Mouse (Mus musculus) lung, embryonic 16.5 days (tissue): Measurements from ENCODE around the gene Ttc3. TPM values are rescaled to one million over a fixed set of nuclear protein-coding genes. Genes with fewer than 3 reads are reported as not detected.
A peak's percentile ranks its signal among the peaks of the same experiment; 100 is the strongest.
"Not testable (repeated sequence)": the region's sequence is repeated elsewhere in the genome, so short reads cannot be mapped to it uniquely, and the experiment has no call there.

ENCODE experiments used
- ATAC-seq: fragments of 200-750 bp; cut with Nextera tagmentation; 2 replicates; pipeline ENCODE4 v1.8.0; 2017; ENCODE audit warnings: low read depth, mild to moderate bottlenecking, moderate library complexity
- H3K27ac ChIP-seq: fragments of 300-500 bp; sonication (generic); 2 replicates; pipeline ENCODE4 v1.5.1; 2014; ENCODE audit warnings: mild to moderate bottlenecking, control low read depth, low read length
- H3K27me3 ChIP-seq: fragments of 300-500 bp; sonication (generic); 2 replicates; pipeline ENCODE4 v1.6.1; 2014; ENCODE audit warnings: low read depth, low read length, mixed read lengths; ENCODE audit not compliant: control insufficient read depth, insufficient read depth
- H3K36me3 ChIP-seq: fragments of 300-500 bp; sonication (generic); 2 replicates; pipeline ENCODE4 v1.6.1; 2014; ENCODE audit warnings: low read length; ENCODE audit not compliant: control insufficient read depth, insufficient read depth
- H3K4me1 ChIP-seq: fragments of 300-500 bp; sonication (generic); replicated peaks from 2 replicates; pipeline ENCODE4 v1.6.1; 2014; ENCODE audit warnings: low read length, mixed read lengths; ENCODE audit not compliant: control insufficient read depth, insufficient read depth
- H3K4me2 ChIP-seq: fragments of 300-500 bp; sonication (generic); 2 replicates; pipeline ENCODE4 v1.6.1; 2014; ENCODE audit warnings: low read depth, low read length, control low read depth
- H3K4me3 ChIP-seq: fragments of 300-500 bp; sonication (generic); 2 replicates; pipeline ENCODE4 v1.5.1; 2014; ENCODE audit warnings: mild to moderate bottlenecking, low read length, control low read depth
- H3K9ac ChIP-seq: fragments of 300-500 bp; sonication (generic); 2 replicates; pipeline ENCODE4 v1.6.1; 2014; ENCODE audit warnings: low read length, control low read depth
- H3K9me3 ChIP-seq: fragments of 300-500 bp; sonication (generic); 2 replicates; pipeline ENCODE4 v1.6.1; 2016; ENCODE audit warnings: low read length; ENCODE audit not compliant: control insufficient read depth
- WGBS: fragments of 180-500 bp; shearing (Covaris S2); extraction: QIAGEN DNeasy Blood & Tissue Kit; methylation state at CpG from one replicate; pipeline ENCODE4 v1.1.7; 2014; 5-methylcytosine and 5-hydroxymethylcytosine counted together
- polyA plus RNA-seq: library from polyadenylated mRNA; unstranded; fragments of >200 nt; fragmentation: Nextera tagmentation; extraction: Ambion mirVana; gene quantifications from 2 replicates; pipeline ENCODE4 v1.2.1, GENCODE M21; 2015

The Ttc3 gene
- polyA plus RNA-seq, 1 experiment from 2014 or later: 153 TPM

DNA sequence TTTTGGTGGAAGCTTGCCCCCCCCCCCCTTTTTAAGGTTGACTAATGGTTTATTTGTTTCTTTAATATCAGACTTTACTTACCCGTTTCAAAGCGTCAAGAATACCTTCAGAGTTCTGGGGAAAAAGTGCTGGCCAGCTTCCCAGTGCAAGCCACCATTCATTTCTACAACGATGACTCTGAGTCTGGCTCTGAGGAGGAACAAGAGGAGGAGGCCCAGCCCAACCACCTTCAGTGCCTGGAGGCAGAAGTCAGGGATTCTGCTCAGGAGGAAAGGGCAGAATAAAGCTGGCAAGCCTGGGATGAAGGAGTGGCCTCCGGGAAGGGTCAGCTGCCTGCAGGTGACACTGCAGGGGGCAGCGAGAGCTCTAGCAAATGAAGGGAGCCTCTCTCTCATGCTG, 34.8 kb upstream of the Ttc3 start:
- H3K36me3 ChIP-seq: no peaks in the 10 kb centered on the region
- H3K9me3 ChIP-seq: no peaks in the 10 kb centered on the region
- no peak overlapping the region for H3K9ac ChIP-seq
- H3K4me2 ChIP-seq: no peak overlapping the region
- no peak overlapping the region for H3K4me3 ChIP-seq
- 37% methylated on average over 5 of the region's 5 CpGs for WGBS
- no peaks in the 10 kb centered on the region for H3K4me1 ChIP-seq
- H3K27ac ChIP-seq: no peak overlapping the region
- ATAC-seq: no peak
- no peaks in the 10 kb centered on the region for H3K27me3 ChIP-seq

DNA sequence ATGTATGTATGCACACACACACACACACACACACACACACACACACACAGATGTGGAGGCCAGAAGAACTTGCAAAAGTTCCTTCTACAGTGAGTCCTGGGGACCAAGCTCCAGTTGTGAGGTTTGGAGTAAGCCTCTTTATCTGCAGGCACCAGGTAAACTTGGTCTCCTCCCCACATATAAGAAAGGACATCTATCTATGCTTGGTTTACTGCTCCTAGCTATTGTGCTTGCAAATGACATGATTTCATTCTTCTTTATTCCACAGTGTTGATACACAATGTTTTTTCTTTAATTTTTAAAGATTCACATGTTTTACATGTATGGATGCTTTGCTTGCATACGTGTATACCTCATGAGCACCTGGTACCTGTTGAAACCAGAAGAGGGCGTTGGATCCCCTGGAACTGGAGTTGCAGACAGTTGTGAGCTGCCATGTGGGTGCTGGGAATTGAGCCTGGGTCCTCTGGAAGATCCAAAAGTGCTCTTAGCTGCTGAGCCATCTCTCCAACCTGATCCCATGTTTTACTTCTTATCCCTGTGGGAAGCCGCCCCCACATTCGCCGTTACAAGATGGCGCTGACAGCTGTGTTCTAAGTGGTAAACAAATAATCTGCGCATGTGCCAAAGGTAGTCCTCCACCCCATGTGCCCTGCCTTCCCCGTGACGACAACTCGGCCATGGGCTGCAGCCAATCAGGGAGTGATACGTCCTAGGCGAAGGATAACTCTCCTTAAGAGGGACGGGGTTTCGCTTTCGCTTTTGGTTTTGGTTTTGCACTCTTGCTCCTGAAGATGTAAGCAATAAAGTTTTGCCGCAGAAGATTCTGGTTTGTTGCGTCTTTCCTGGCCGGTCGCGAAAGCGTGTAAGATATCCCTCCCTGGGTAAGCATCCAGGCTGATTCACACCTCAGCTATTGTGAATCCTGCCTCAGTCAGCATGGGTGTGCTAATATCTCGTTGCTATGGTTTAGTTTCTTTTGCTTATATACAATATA, 31.0 kb upstream of the Ttc3 start:
- WGBS: 88% methylated on average over 18 of the region's 22 CpGs

DNA sequence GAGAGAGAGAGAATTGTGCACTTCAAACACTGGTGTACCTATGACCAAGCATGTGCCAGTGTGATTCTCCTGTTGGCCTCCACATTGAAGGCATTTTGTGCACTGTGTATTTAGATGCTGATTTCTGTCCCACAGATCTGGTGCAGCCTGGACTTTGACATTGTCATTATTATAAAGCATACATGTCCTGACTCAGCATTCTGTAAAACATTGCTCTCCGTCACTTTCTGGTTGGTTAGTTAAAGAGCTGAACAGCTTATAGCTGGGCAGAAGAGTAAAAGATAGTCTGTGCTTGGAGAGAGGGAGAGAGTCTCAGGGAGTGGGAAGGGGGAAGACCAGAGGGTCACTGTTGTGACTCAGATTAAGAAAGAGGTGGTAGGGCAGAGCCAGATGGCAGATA, 24.7 kb upstream of the Ttc3 start:
- Histone ChIP-seq H3K4me3 (no peak overlapping the region), H3K9ac (no peak overlapping the region), H3K9me3 (no peaks in the 10 kb centered on the region), H3K4me1 (no peaks in the 10 kb centered on the region), H3K27me3 (no peaks in the 10 kb centered on the region), H3K27ac (no peak overlapping the region), H3K36me3 (no peaks in the 10 kb centered on the region), H3K4me2 (no peak overlapping the region)
- no peak for ATAC-seq
- WGBS: 81% methylated on average over 1 of the region's 1 CpGs

More for the DNA sequence above, 31.0 kb upstream of the Ttc3 start:
- H3K36me3 ChIP-seq, H3K4me2 ChIP-seq, H3K4me1 ChIP-seq, H3K9ac ChIP-seq, ATAC-seq, H3K27ac ChIP-seq, H3K27me3 ChIP-seq, H3K4me3 ChIP-seq, H3K9me3 ChIP-seq: not testable (repeated sequence)

DNA sequence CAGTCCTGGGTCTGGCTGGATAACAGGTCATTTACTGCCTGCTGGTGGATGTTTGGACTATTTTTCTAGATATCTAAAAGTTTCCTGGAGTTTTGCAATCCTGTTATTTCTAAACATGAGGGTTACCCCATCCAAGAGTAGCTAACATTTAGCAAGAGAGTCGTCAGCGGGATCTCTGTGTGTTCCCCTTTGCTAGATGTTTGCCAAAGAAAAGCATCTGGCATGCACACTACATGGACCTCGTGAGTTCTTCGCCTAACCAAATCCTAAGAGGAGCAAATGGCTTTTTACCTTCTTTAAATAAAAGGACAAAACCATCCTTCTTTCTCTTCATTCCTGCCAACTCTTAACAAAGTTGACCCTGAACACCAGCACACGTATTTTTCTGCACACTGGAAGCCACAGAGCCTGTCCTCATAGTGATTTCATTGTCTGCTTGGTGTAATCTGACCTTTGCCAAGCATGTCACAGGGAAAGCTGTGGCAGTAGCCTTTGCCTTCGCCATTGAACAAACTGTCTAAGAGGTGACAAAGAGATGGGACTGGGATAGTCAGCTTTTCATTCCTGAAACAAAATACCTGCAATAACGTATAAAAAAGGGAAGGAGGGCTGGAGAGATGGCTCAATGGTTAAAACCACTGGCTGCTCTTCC, 23.2 kb upstream of the Ttc3 start:
- Histone ChIP-seq H3K36me3 (no peaks in the 10 kb centered on the region), H3K4me2 (no peak overlapping the region), H3K4me1 (no peaks in the 10 kb centered on the region), H3K4me3 (no peak overlapping the region), H3K9ac (no peak overlapping the region), H3K9me3 (no peaks in the 10 kb centered on the region), H3K27me3 (no peaks in the 10 kb centered on the region), H3K27ac (no peak overlapping the region)
- WGBS: 48% methylated on average over 7 of the region's 7 CpGs
- no peak for ATAC-seq

DNA sequence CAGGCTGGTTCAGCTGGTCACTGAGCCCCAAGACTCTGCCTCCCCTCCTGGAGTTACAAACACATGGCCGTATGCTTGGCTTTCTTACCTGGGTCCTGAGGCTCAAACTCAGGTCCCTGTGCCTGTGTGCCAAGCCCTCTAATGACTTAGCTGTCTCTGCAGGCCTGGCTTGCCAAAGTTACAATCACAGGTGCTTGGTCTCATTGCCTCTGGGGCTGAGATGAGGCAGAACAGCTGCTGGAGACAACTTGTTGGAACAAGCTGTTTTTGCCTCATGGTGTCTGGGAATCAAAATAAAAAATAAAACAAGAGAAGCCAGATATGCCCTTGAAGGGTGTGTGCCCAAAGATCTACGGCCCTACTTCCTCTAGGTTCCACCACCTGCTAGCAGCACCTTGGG, 21.6 kb upstream of the Ttc3 start:
- Histone ChIP-seq H3K27me3 (no peaks in the 10 kb centered on the region), H3K4me1 (no peaks in the 10 kb centered on the region), H3K4me3 (no peak overlapping the region), H3K4me2 (no peak overlapping the region), H3K27ac (no peak overlapping the region), H3K9me3 (no peaks in the 10 kb centered on the region), H3K36me3 (no peaks in the 10 kb centered on the region), H3K9ac (no peak overlapping the region)
- ATAC-seq: no peak
- WGBS: 84% methylated on average over 2 of the region's 2 CpGs

DNA sequence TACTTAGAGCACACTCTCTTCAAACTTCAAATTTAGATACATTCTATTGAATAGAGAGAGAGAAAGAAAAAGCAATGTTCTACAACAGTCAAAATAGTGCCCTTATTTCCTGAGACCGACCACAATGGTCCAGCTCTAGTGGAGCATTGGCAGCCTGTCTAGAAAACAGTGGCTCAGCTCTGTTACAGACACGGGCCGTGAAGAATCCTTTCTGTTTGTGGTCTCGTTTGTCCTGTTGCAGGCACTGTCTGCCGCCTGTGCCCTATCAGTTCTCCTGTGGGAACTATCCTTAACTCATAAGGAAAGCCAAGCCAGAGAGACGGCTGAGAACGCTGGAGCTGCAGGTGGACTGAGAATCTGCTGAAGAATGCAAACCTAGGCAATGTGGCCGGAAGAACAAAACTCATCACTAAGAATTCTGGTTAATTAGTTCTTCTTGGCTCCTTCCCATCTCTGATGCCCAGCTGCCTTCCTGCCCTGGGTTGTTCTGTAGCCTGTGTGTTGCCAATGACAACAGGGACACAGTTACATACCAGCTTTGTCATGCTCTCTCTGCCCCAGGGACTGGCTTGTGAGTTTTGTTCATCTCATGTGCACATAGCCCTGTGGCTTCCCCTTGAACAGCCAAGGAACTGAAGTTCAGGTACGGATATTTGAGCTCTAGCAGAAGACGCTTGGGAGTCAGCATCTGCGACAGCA, 20.7 kb upstream of the Ttc3 start:
- no peaks in the 10 kb centered on the region for H3K9me3 ChIP-seq
- no peak overlapping the region for H3K4me3 ChIP-seq
- H3K36me3 ChIP-seq: no peaks in the 10 kb centered on the region
- H3K4me1 ChIP-seq: no peaks in the 10 kb centered on the region; the same call in 1 of the 2 replicates
- H3K27me3 ChIP-seq: no peaks in the 10 kb centered on the region
- ATAC-seq: no peak
- no peak overlapping the region for H3K27ac ChIP-seq
- 61% methylated on average over 11 of the region's 11 CpGs for WGBS
- no peak overlapping the region for H3K4me2 ChIP-seq
- H3K9ac ChIP-seq: no peak overlapping the region

DNA sequence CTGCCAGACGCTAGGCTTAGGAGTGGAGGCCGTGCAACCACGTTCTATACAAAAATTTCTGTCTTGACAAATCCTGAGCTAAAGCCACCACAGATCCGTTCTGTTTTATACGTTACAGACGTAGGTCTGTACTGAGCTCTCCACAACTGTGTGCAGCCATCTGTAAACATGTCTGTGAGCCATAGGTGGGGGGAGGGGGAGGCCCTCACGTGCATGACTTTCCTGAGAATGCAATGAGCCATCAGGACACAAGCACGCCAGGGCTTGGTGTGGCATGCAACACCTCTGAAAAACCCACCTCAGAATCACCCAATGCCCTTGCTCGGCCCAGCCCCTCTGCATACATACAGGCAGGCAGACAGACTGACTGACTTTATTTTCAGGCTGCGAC, 20.1 kb upstream of the Ttc3 start:
- Histone ChIP-seq H3K4me2 (no peak overlapping the region), H3K9me3 (no peaks in the 10 kb centered on the region), H3K27ac (no peak overlapping the region), H3K4me3 (no peak overlapping the region), H3K4me1 (no peaks in the 10 kb centered on the region; the same call in 1 of the 2 replicates), H3K9ac (no peak overlapping the region), H3K36me3 (no peaks in the 10 kb centered on the region), H3K27me3 (no peaks in the 10 kb centered on the region)
- ATAC-seq: no peak
- 58% methylated on average over 10 of the region's 10 CpGs for WGBS

DNA sequence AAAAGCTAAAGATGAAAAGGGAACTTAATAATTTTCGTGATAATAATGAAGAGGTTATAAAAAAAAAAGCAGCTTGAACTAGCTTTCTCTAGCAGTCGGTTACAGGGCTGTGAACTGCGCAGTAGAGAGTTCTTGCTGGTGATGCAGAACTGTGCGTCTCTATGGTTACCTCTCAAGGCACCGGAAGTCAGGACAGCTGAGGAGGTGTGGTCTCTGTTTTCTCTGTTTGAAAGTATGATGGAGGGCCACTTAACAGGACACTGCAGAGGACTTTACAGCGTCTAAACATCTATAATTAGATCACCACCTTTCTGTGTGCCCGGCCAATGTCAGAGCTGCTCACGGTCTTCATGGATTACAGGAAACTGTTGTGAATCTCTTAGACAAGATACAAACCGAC, 16.0 kb upstream of the Ttc3 start:
- no peak overlapping the region for H3K4me3 ChIP-seq
- ATAC-seq: peak; percentile 71

DNA sequence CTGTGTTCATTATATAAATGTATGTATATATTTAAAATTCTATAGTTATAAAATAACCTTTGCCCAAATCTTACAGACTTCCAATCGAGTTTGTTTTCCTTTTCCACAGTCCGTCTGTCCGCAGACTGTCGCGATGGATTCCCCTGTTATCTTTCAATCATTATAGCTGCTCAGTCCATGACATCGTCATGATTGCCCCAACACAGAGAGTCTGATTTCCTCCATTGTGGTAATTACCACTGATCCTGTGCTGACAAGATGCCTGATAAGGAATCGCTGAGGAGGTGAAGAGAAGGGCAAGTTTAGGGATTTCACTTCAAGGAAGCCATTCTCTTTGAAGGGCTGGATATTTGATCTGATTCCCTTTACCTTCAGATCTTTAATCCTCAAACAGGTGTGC, 14.4 kb upstream of the Ttc3 start:
- Histone ChIP-seq H3K36me3 (no peaks in the 10 kb centered on the region), H3K27ac (no peak overlapping the region), H3K4me1 (no peaks in the 10 kb centered on the region; the same call in 1 of the 2 replicates), H3K4me2 (no peak overlapping the region), H3K9ac (no peak overlapping the region), H3K4me3 (no peak overlapping the region), H3K27me3 (no peaks in the 10 kb centered on the region), H3K9me3 (no peaks in the 10 kb centered on the region)
- no peak for ATAC-seq
- WGBS: 19% methylated on average over 7 of the region's 7 CpGs

More for the DNA sequence above, 16.0 kb upstream of the Ttc3 start:
- Histone ChIP-seq H3K4me1 (no peaks in the 10 kb centered on the region; the same call in 1 of the 2 replicates), H3K4me2 (no peak overlapping the region), H3K9me3 (no peaks in the 10 kb centered on the region), H3K36me3 (no peaks in the 10 kb centered on the region), H3K27me3 (no peaks in the 10 kb centered on the region), H3K9ac (no peak overlapping the region), H3K27ac (no peak overlapping the region)
- WGBS: 11% methylated on average over 9 of the region's 9 CpGs
